Mouse (Mus musculus) C2C12 (cell line): Measurements from ENCODE around the gene Thsd7a.

Experiments
- CEBPB ChIP-seq: IDR thresholded peaks from one replicate; pipeline ENCODE4 v1.6.1; 2011; ENCODE audit warnings: low read depth, mild to moderate bottlenecking, control low read depth, moderate library complexity
- CTCF ChIP-seq: IDR thresholded peaks from one replicate; pipeline ENCODE4 v1.5.1; 2011; ENCODE audit not compliant: control insufficient read depth, insufficient read depth, insufficient read length
- MAX ChIP-seq: IDR thresholded peaks from one replicate; pipeline ENCODE4 v1.6.1; 2011; ENCODE audit warnings: mild to moderate bottlenecking, control low read depth
- MYOD1 ChIP-seq: IDR thresholded peaks from one replicate; pipeline ENCODE4 v1.6.1; 2011; ENCODE audit warnings: low read depth; ENCODE audit not compliant: control insufficient read depth, insufficient read length
- MYOG ChIP-seq: IDR thresholded peaks from one replicate; pipeline ENCODE4 v1.6.1; 2011; ENCODE audit not compliant: control insufficient read depth, insufficient read length; ENCODE audit errors: extremely low read depth
- USF1 ChIP-seq: IDR thresholded peaks from one replicate; pipeline ENCODE4 v1.6.1; 2011; ENCODE audit warnings: low read depth, mild to moderate bottlenecking, control low read depth, moderate library complexity

DNA sequence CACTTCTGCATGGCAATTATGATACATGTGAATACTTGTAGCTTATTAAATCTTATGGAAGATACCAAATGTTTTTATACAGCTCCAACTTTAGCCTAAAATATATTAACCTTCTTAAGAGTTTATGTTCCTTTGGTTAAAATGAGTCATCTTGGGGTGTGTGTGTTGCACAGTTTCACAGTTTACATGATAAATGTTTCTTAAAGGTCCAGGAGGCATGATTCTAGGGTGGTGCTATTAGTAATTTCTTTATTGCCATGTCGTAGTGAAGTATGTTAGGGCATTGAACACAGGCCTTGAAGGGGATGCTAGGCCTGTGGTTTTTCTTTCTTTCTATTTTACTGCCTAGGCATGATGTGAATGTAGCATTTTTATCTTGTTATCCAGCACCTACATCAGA is 291.8 kb downstream of the Thsd7a start:
- TF ChIP-seq CTCF (no peak), MAX (no peak), USF1 (no peak), MYOG (no peak), MYOD1 (no peak), CEBPB (no peak)
